Mouse (Mus musculus): ENCODE measurements at regions not wholly inside any gene's neighbourhood (a gene's known extent, or its start where the extent isn't known, plus 50 kb on each side); places are given as distances from the start of the nearest gene placed in this dataset. TPM values are rescaled to one million over a fixed set of nuclear protein-coding genes. Genes with fewer than 3 reads are reported as not detected.

DNA sequence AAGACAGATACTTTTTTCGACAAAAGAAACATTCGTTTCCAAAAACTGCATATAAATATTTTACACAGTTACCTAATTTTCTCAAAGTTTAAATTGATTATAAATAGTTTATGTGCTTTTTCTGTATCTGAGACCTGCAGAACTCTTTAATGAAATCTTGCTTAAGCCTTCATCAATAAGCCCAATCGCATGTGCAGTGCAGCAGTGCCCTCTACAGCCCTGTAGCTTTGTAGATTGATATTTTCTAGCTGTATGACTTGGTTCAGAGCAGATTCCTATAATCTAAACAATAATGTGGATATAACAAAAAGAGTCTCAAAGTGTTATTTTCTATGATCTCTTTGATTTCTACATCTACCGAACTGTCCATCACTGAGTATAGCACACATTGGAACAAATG is 728.7 kb downstream of the Phf3 start:
- Histone ChIP-seq H3K9ac (ENCODE audit: low read length) (no peak overlapping the region), H3K27me3 (replicated peaks; ENCODE audit: control insufficient read depth, insufficient read depth, low read length) (no peaks in the 10 kb centered on the region), H3K27ac (ENCODE audit: low read depth, low read length) (no peak overlapping the region), H3K4me3 (ENCODE audit: low read depth, low read length) (no peak overlapping the region), H3K4me2 (ENCODE audit: low read length) (no peak overlapping the region), H3K36me3 (ENCODE audit: control insufficient read depth, insufficient read depth, low read length) (no peaks in the 10 kb centered on the region), H3K4me1 (ENCODE audit: control insufficient read depth, insufficient read depth, low read length) (no peaks in the 10 kb centered on the region), H3K9me3 (replicated peaks; ENCODE audit: control insufficient read depth, low read length) (no peaks in the 10 kb centered on the region)
- DNase-seq (ENCODE audit: low spot score) (peak; percentile 84), ATAC-seq (peak; percentile 63; the same call in 1 of the 2 replicates)
- 88% methylated on average over 4 of the region's 4 CpGs for WGBS

DNA sequence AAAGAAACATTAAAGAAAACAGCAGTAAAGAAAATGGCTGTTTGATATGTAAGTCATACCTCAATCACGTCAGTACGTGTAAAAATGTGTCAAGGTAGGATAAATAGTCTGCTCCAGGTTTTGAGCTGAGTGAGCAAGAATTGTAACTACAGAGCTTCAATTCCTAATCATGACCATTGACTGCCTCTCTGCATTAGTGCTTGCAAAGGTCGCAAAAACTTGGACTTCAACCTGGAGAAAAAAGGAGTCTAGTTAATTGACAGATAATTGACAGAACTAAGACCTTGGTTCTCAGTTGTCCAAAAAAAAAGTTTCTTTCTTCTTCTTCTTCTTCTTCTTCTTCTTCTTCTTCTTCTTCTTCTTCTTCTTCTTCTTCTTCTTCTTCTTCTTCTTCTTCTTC is 759.5 kb downstream of the Phf3 start:
- no peaks in the 10 kb centered on the region for H3K36me3 ChIP-seq (ENCODE audit: control insufficient read depth, insufficient read depth, low read length)
- no peaks in the 10 kb centered on the region for H3K9me3 ChIP-seq (replicated peaks; ENCODE audit: control insufficient read depth, low read length)
- H3K4me2 ChIP-seq (ENCODE audit: low read length) = no peak overlapping the region
- no peaks in the 10 kb centered on the region for H3K27me3 ChIP-seq (replicated peaks; ENCODE audit: control insufficient read depth, insufficient read depth, low read length)
- DNase-seq (ENCODE audit: low spot score) (no peak), ATAC-seq (no peak)
- no peak overlapping the region for H3K9ac ChIP-seq (ENCODE audit: low read length)
- H3K4me3 ChIP-seq (ENCODE audit: low read depth, low read length) = no peak overlapping the region
- 86% methylated on average over 3 of the region's 3 CpGs for WGBS
- no peaks in the 10 kb centered on the region for H3K4me1 ChIP-seq (ENCODE audit: control insufficient read depth, insufficient read depth, low read length)
- H3K27ac ChIP-seq (ENCODE audit: low read depth, low read length) = no peak overlapping the region

Small RNA genes in the stretch of these regions (microRNA-seq; reads per million reads assigned to microRNA genes)
- gene Gm27430 = not detected
